Mouse (Mus musculus) bone marrow macrophage, adult 2 months (primary cell): ENCODE data around the gene 1110051M20Rik.

ENCODE experiments used
- CTCF ChIP-seq: IDR thresholded peaks from 2 replicates; pipeline ENCODE4 v1.5.1; 2012; ENCODE audit warnings: low read depth, mild to moderate bottlenecking, low read length, moderate library complexity
- POLR2A ChIP-seq: IDR thresholded peaks from 2 replicates; pipeline ENCODE4 v1.6.1; 2012; ENCODE audit warnings: mild to moderate bottlenecking, low read depth, low read length, borderline replicate concordance

DNA sequence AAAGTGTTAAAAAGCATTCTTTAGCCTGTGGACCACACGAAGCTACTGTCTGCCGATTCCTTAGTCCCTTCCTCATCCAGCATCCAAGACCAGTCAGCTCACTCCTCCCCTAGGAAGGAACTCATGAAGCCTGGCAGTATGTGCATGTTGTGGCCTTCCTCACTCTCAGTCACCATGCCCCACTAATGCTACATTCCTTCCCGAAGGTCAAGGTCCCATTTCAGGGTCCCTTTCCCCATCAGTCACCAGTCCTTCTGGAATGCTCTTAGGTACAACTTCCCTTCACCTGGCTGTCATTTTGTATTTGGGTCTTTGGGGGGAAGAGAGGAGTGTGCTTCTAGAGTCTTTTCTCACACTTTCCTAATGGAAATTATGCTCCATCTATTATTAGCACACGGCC lies 192.5 kb downstream of the 1110051M20Rik start:
- TF ChIP-seq CTCF, result no peak
- TF ChIP-seq POLR2A, result no peak
